In the genomic region with DNA sequence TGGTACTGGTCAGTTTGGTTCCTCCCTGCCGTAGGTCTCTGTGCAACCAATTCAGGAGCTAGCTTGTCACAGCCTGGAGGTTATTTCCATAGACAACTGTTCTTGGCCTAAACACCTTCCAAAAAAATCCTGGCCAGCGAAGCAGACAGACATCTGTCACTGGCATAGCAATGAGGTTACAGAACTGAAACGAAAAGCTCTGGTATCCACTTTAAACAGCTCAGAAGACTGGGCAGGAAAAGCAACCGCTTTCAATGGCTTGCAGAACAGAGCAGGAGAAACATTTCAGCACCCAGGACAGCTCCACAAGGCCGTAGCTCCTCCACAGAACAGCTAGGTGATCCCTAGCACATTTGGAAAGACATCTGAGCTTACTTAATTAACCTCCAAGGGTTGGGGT, we compare ENCODE assay signal across 8 mouse cellular contexts.
DNase-seq lines count a peak whose midpoint lies in the region; ATAC-seq and TF ChIP-seq lines count a peak whose summit lies in the region.
"Had no signal": no experiment of that assay in that cellular context is flagged by ENCODE, and none has a peak within 500 bp of the region (broad histone marks: within the 10 kb centered on the region; RNA-seq: fewer than 3 reads in every experiment).

No protein-coding gene starts in this region.

- H3K27ac ChIP-seq in midbrain, postnatal 0 days (ENCODE audit: low read depth, low read length): no peak overlapping the region

- H3K4me2 ChIP-seq in midbrain, postnatal 0 days (ENCODE audit: low read depth, low read length, poor library complexity, severe bottlenecking): no peak overlapping the region

- ATAC-seq in Patski: no peak
- ATAC-seq in midbrain, postnatal 0 days (ENCODE audit: low FRiP score): no peak

- no peak overlapping the region for H3K9ac ChIP-seq in midbrain, postnatal 0 days (replicated peaks; ENCODE audit: low read length, poor library complexity, severe bottlenecking)

- in situ Hi-C loops in Patski (cut with MboI; ENCODE audit: low pct_unique_long_range_greater_than_20kb): no loop called here

- H3K9me3 ChIP-seq in midbrain, postnatal 0 days (ENCODE audit: low read length): no peaks in the 10 kb centered on the region
- H3K9me3 ChIP-seq: megakaryocyte, embryonic 14.5 days had no signal

- H3K27me3 ChIP-seq in Patski: peaks cover 2% of the 10 kb centered on the region
- H3K27me3 ChIP-seq in midbrain, postnatal 0 days (ENCODE audit: insufficient read depth, low read length): no peaks in the 10 kb centered on the region

- H3K4me1 ChIP-seq in midbrain, postnatal 0 days (ENCODE audit: insufficient read depth, low read length): no peaks in the 10 kb centered on the region

- 39% methylated on average over 5 of the region's 5 CpGs for WGBS in midbrain, postnatal 0 days

- H3K4me3 ChIP-seq in midbrain, postnatal 0 days (ENCODE audit: low read depth, low read length): no peak overlapping the region
- H3K4me3 ChIP-seq: megakaryocyte, embryonic 14.5 days had no signal

- TF ChIP-seq CTCF in Patski (IDR thresholded peaks at IDR 0.05): no peak
- TF ChIP-seq CTCF in midbrain, postnatal 0 days (IDR thresholded peaks at IDR 0.05): no peak

- no peaks in the 10 kb centered on the region for H3K36me3 ChIP-seq in midbrain, postnatal 0 days (ENCODE audit: insufficient read depth, low read length)

- POLR2A ChIA-PET in Patski (lab: Charles Lee): no interaction called here

- CTCF ChIA-PET in Patski (lab: Charles Lee): no interaction called here

- DNase-seq in layer of hippocampus, adult 9-11 months: peak; percentile 48
- DNase-seq in layer of hippocampus, postnatal 36 days: no peak
- peak; percentile 20 for DNase-seq in Patski (ENCODE audit: low read depth, low spot score)
- peak; percentile 10 for DNase-seq in cerebellum, adult 11-12 months
- DNase-seq in hindlimb bud, embryonic 11.5 days (ENCODE audit: extremely low spot score, low read depth, low spot score): peak; percentile 54
- peak; percentile 60 for DNase-seq in midbrain, postnatal 0 days (ENCODE audit: low spot score)
- DNase-seq in frontal cortex, adult 2 months (ENCODE audit: extremely low spot score in 1 of 2, low spot score in 1 of 2): no peak

Comparison
In these comparisons a context has a peak if more than half of its experiments do, and no peak if none do; other contexts are left out.
1. DNase-seq: peak in layer of hippocampus, adult 9-11 months (single experiment), Patski (single experiment), cerebellum, adult 11-12 months (single experiment), hindlimb bud, embryonic 11.5 days (single experiment) and midbrain, postnatal 0 days (single experiment); none in layer of hippocampus, postnatal 36 days (0 of 2) and frontal cortex, adult 2 months (0 of 2).